Mouse (Mus musculus) myocyte (in vitro differentiated cells): ENCODE results near the gene Tmem189.

ENCODE experiments used
- CEBPB ChIP-seq: IDR thresholded peaks from 2 replicates; pipeline ENCODE4 v1.6.1; 2011; ENCODE audit warnings: mild to moderate bottlenecking, moderate library complexity; ENCODE audit not compliant: poor library complexity, insufficient read depth, severe bottlenecking
- MAX ChIP-seq: IDR thresholded peaks from one replicate; pipeline ENCODE4 v1.6.1; 2011; ENCODE audit warnings: low read depth, mild to moderate bottlenecking, control low read depth
- MYOG ChIP-seq, 3 experiments: IDR thresholded peaks; one replicate each; pipeline ENCODE4 v1.6.1; 2011; ENCODE audit warnings: control low read depth in 2 of 3, low read depth in 2 of 3, mild to moderate bottlenecking in 2 of 3; ENCODE audit not compliant: insufficient read length in 2 of 3, control insufficient read depth in 1 of 3, insufficient read depth in 1 of 3
- POLR2A ChIP-seq: IDR thresholded peaks from one replicate; pipeline ENCODE4 v1.6.1; 2011; ENCODE audit warnings: low read depth, mild to moderate bottlenecking, control low read depth, moderate library complexity; ENCODE audit not compliant: insufficient read length
- REST ChIP-seq: IDR thresholded peaks from one replicate; pipeline ENCODE4 v1.6.1; 2011; ENCODE audit warnings: mild to moderate bottlenecking, control low read depth, moderate library complexity; ENCODE audit not compliant: insufficient read depth, insufficient read length
- TCF12 ChIP-seq: IDR thresholded peaks from one replicate; pipeline ENCODE4 v1.6.1; 2011; ENCODE audit warnings: mild to moderate bottlenecking, control low read depth; ENCODE audit not compliant: poor library complexity, insufficient read depth, severe bottlenecking

DNA sequence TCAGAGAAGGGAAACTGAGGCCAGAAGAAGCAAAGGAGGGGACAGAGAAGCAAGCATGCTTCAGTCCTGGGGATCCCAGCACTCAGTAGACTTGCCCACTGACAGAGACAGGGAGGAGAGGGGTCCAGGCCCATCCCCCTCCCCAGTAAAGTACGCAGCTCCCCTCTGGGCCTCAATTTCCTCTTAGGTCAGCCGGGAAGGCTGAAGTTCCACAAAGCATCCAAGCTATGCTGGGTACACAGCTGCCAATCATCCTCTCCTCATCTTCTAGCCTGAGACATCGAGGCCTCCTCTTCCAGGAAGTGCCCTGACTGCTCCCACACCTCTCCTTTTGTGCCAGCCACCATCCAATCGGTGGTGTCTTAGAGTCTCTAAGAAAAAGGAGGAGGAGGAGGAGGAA, 93.4 kb downstream of the Tmem189 start:
- TF ChIP-seq MYOG (IDR thresholded peaks at IDR 0.05; ENCODE audit: control insufficient read depth in 1 of 3, insufficient read depth in 1 of 3, insufficient read length in 2 of 3, low read depth in 2 of 3) (no peak), POLR2A (no peak), REST (no peak), CEBPB (no peak), MAX (no peak), TCF12 (no peak)
